28 mouse cellular contexts compared by ENCODE assay signal in genomic region chr14:104423688-104424470, GRCm38 (mm10). TPM values are rescaled to one million over a fixed set of nuclear protein-coding genes. Genes with fewer than 3 reads are reported as not detected.
DNase-seq lines count a peak whose midpoint lies in the region; ATAC-seq and TF ChIP-seq lines count a peak whose summit lies in the region.
"Had no signal": no experiment of that assay in that cellular context is flagged by ENCODE, and none has a peak within 500 bp of the region (broad histone marks: within the 10 kb centered on the region; RNA-seq: fewer than 3 reads in every experiment).

No protein-coding gene starts in this region.

- DNase-seq in forebrain, postnatal 0 days: peak; percentile 3
- peak; percentile 57 for DNase-seq in midbrain, embryonic 14.5 days
- no peak for DNase-seq in midbrain, embryonic 10.5 days (ENCODE audit: low spot score)
- DNase-seq in hindbrain, embryonic 14.5 days (ENCODE audit: low spot score): peak; percentile 54
- peak; percentile 33 for DNase-seq in midbrain, postnatal 0 days (ENCODE audit: low spot score)
- DNase-seq in right cerebral cortex, postnatal 36 days (ENCODE audit: low spot score in 2 of 2): no peak
- DNase-seq: adrenal gland, postnatal 25 days; cerebellum, adult 11 months; cerebellum, postnatal 36 days; embryo, embryonic 11 days; gastrocnemius, postnatal 25 days; heart, adult 18-20 months; heart, postnatal 10 days; kidney, adult 11 months; kidney, postnatal 36 days; liver, embryonic 13.5 days; lung, adult 2 months; lung, postnatal 14 days; right cerebral cortex, postnatal 14 days had no signal

- no peaks in the 10 kb centered on the region for H3K36me3 ChIP-seq in forebrain, postnatal 0 days (ENCODE audit: insufficient read depth)
- no peaks in the 10 kb centered on the region for H3K36me3 ChIP-seq in forebrain, embryonic 16.5 days (ENCODE audit: control insufficient read depth, insufficient read depth)
- H3K36me3 ChIP-seq in midbrain, embryonic 14.5 days (ENCODE audit: control insufficient read depth, insufficient read depth, low read length): no peaks in the 10 kb centered on the region
- H3K36me3 ChIP-seq in midbrain, embryonic 10.5 days: no peaks in the 10 kb centered on the region
- no peaks in the 10 kb centered on the region for H3K36me3 ChIP-seq in hindbrain, embryonic 14.5 days (replicated peaks; ENCODE audit: control insufficient read depth, insufficient read depth)
- H3K36me3 ChIP-seq in midbrain, postnatal 0 days (ENCODE audit: insufficient read depth, low read length): no peaks in the 10 kb centered on the region
- H3K36me3 ChIP-seq: embryonic facial prominence, embryonic 13.5 days; heart, embryonic 12.5 days; kidney, embryonic 15.5 days; liver, embryonic 13.5 days; neural tube, embryonic 13.5 days had no signal

- no peak overlapping the region for H3K27ac ChIP-seq in forebrain, postnatal 0 days (ENCODE audit: low read depth, low read length)
- H3K27ac ChIP-seq in forebrain, embryonic 16.5 days (ENCODE audit: low read length): no peak overlapping the region
- H3K27ac ChIP-seq in midbrain, embryonic 14.5 days (replicated peaks; ENCODE audit: low read depth, low read length): no peak overlapping the region; the same call in 1 of the 2 replicates
- no peak overlapping the region for H3K27ac ChIP-seq in midbrain, embryonic 10.5 days (replicated peaks)
- no peak overlapping the region for H3K27ac ChIP-seq in hindbrain, embryonic 14.5 days
- H3K27ac ChIP-seq in midbrain, postnatal 0 days (ENCODE audit: low read depth, low read length): no peak overlapping the region
- H3K27ac ChIP-seq: embryonic facial prominence, embryonic 13.5 days; forebrain, embryonic 13.5 days; kidney, embryonic 15.5 days; liver, embryonic 13.5 days; neural tube, embryonic 13.5 days had no signal

- H3K4me3 ChIP-seq in forebrain, postnatal 0 days (ENCODE audit: low read depth, low read length): no peak overlapping the region
- H3K4me3 ChIP-seq in forebrain, embryonic 16.5 days (replicated peaks; ENCODE audit: low read length): no peak overlapping the region
- no peak overlapping the region for H3K4me3 ChIP-seq in midbrain, embryonic 14.5 days (replicated peaks; ENCODE audit: low read depth, low read length)
- no peak overlapping the region for H3K4me3 ChIP-seq in midbrain, embryonic 10.5 days
- no peak overlapping the region for H3K4me3 ChIP-seq in hindbrain, embryonic 14.5 days (replicated peaks; ENCODE audit: low read length)
- H3K4me3 ChIP-seq in midbrain, postnatal 0 days (ENCODE audit: low read depth, low read length): no peak overlapping the region
- H3K4me3 ChIP-seq: embryonic facial prominence, embryonic 13.5 days; erythroblast, embryonic 14.5 days; forebrain, embryonic 13.5 days; heart, embryonic 12.5 days; kidney, embryonic 15.5 days; liver, embryonic 13.5 days; neural tube, embryonic 13.5 days had no signal

- TF ChIP-seq CTCF in forebrain, postnatal 0 days (IDR thresholded peaks at IDR 0.05; ENCODE audit: low read depth): no peak
- TF ChIP-seq CTCF in midbrain, postnatal 0 days (IDR thresholded peaks at IDR 0.05): no peak

- H3K4me1 ChIP-seq in forebrain, postnatal 0 days (ENCODE audit: insufficient read depth): no peaks in the 10 kb centered on the region
- H3K4me1 ChIP-seq in forebrain, embryonic 16.5 days (replicated peaks; ENCODE audit: control insufficient read depth, insufficient read depth, low read length): peaks cover 2% of the 10 kb centered on the region; the same call in 1 of the 2 replicates
- H3K4me1 ChIP-seq in midbrain, embryonic 14.5 days (ENCODE audit: control insufficient read depth, insufficient read depth, low read length): peaks cover 10% of the 10 kb centered on the region; the same call in 1 of the 2 replicates
- no peaks in the 10 kb centered on the region for H3K4me1 ChIP-seq in midbrain, embryonic 10.5 days
- peaks cover 11% of the 10 kb centered on the region for H3K4me1 ChIP-seq in hindbrain, embryonic 14.5 days (replicated peaks; ENCODE audit: control insufficient read depth, insufficient read depth, low read length)
- no peaks in the 10 kb centered on the region for H3K4me1 ChIP-seq in midbrain, postnatal 0 days (ENCODE audit: insufficient read depth, low read length)
- H3K4me1 ChIP-seq: embryonic facial prominence, embryonic 13.5 days; heart, embryonic 12.5 days; kidney, embryonic 15.5 days; liver, embryonic 13.5 days had no signal

- ATAC-seq in forebrain, postnatal 0 days: no peak
- no peak for ATAC-seq in forebrain, embryonic 16.5 days
- ATAC-seq in midbrain, embryonic 14.5 days (ENCODE audit: low FRiP score, low TSS enrichment): no peak
- ATAC-seq in hindbrain, embryonic 14.5 days (ENCODE audit: low FRiP score): no peak
- no peak for ATAC-seq in midbrain, postnatal 0 days (ENCODE audit: low FRiP score)
- ATAC-seq: forebrain, embryonic 13.5 days had no signal

- H3K9ac ChIP-seq in forebrain, postnatal 0 days: no peak overlapping the region
- H3K9ac ChIP-seq in forebrain, embryonic 16.5 days (replicated peaks; ENCODE audit: low read depth, low read length): no peak overlapping the region
- H3K9ac ChIP-seq in midbrain, embryonic 14.5 days (replicated peaks; ENCODE audit: low read length): no peak overlapping the region
- H3K9ac ChIP-seq in hindbrain, embryonic 14.5 days: no peak overlapping the region
- H3K9ac ChIP-seq in midbrain, postnatal 0 days (replicated peaks; ENCODE audit: low read length, poor library complexity, severe bottlenecking): no peak overlapping the region
- H3K9ac ChIP-seq: embryonic facial prominence, embryonic 13.5 days; forebrain, embryonic 13.5 days; heart, embryonic 12.5 days; kidney, embryonic 15.5 days; liver, embryonic 13.5 days; neural tube, embryonic 13.5 days had no signal

- 38% methylated on average over 14 of the region's 14 CpGs for WGBS in forebrain, postnatal 0 days
- WGBS in forebrain, embryonic 16.5 days: 34% methylated on average over 14 of the region's 14 CpGs
- 46% methylated on average over 14 of the region's 14 CpGs for WGBS in midbrain, embryonic 14.5 days
- 79% methylated on average over 14 of the region's 14 CpGs for WGBS in midbrain, embryonic 10.5 days
- WGBS in hindbrain, embryonic 14.5 days: 36% methylated on average over 14 of the region's 14 CpGs
- 42% methylated on average over 14 of the region's 14 CpGs for WGBS in midbrain, postnatal 0 days

- no peaks in the 10 kb centered on the region for H3K27me3 ChIP-seq in forebrain, postnatal 0 days (ENCODE audit: insufficient read depth, low read length)
- H3K27me3 ChIP-seq in forebrain, embryonic 16.5 days (replicated peaks; ENCODE audit: control insufficient read depth, insufficient read depth, low read length): no peaks in the 10 kb centered on the region
- no peaks in the 10 kb centered on the region for H3K27me3 ChIP-seq in midbrain, embryonic 14.5 days (ENCODE audit: control insufficient read depth, insufficient read depth, low read length)
- H3K27me3 ChIP-seq in midbrain, embryonic 10.5 days (ENCODE audit: low read depth, poor library complexity, severe bottlenecking): no peaks in the 10 kb centered on the region
- no peaks in the 10 kb centered on the region for H3K27me3 ChIP-seq in hindbrain, embryonic 14.5 days (ENCODE audit: control insufficient read depth, insufficient read depth, low read length)
- H3K27me3 ChIP-seq in midbrain, postnatal 0 days (ENCODE audit: insufficient read depth, low read length): no peaks in the 10 kb centered on the region
- H3K27me3 ChIP-seq: embryonic facial prominence, embryonic 13.5 days; heart, embryonic 12.5 days; kidney, embryonic 15.5 days; liver, embryonic 13.5 days had no signal

- no peak overlapping the region for H3K4me2 ChIP-seq in forebrain, postnatal 0 days (ENCODE audit: low read depth)
- H3K4me2 ChIP-seq in forebrain, embryonic 16.5 days (ENCODE audit: low read length): no peak overlapping the region
- no peak overlapping the region for H3K4me2 ChIP-seq in midbrain, embryonic 14.5 days (ENCODE audit: low read length)
- no peak overlapping the region for H3K4me2 ChIP-seq in hindbrain, embryonic 14.5 days (replicated peaks)
- no peak overlapping the region for H3K4me2 ChIP-seq in midbrain, postnatal 0 days (ENCODE audit: low read depth, low read length, poor library complexity, severe bottlenecking)
- H3K4me2 ChIP-seq: embryonic facial prominence, embryonic 13.5 days; forebrain, embryonic 13.5 days; heart, embryonic 12.5 days; kidney, embryonic 15.5 days; liver, embryonic 13.5 days; neural tube, embryonic 13.5 days had no signal

- no peaks in the 10 kb centered on the region for H3K9me3 ChIP-seq in forebrain, postnatal 0 days (ENCODE audit: low read length)
- H3K9me3 ChIP-seq in forebrain, embryonic 16.5 days (ENCODE audit: control insufficient read depth, low read length): no peaks in the 10 kb centered on the region
- H3K9me3 ChIP-seq in midbrain, embryonic 14.5 days (ENCODE audit: control insufficient read depth, low read length): no peaks in the 10 kb centered on the region
- no peaks in the 10 kb centered on the region for H3K9me3 ChIP-seq in midbrain, embryonic 10.5 days (replicated peaks)
- no peaks in the 10 kb centered on the region for H3K9me3 ChIP-seq in hindbrain, embryonic 14.5 days (ENCODE audit: control insufficient read depth, low read length)
- no peaks in the 10 kb centered on the region for H3K9me3 ChIP-seq in midbrain, postnatal 0 days (ENCODE audit: low read length)
- H3K9me3 ChIP-seq: embryonic facial prominence, embryonic 13.5 days; forebrain, embryonic 13.5 days; heart, embryonic 12.5 days; kidney, embryonic 15.5 days; liver, embryonic 13.5 days; neural tube, embryonic 13.5 days had no signal

RNA-seq across cellular contexts. Expression of gene Pou4f1, which starts 43.9 kb away (rescaled TPM):
- 0.77 and 2.9 TPM in 2 replicates for total RNA-seq in forebrain, postnatal 0 days (2014; rRNA removed)
- polyA plus RNA-seq in forebrain, postnatal 0 days (2015; fragmentation: Nextera tagmentation; extraction: Ambion mirVana): 1.7 and 6.3 TPM in 2 replicates
- polyA plus RNA-seq in forebrain, embryonic 16.5 days (2015; fragmentation: Nextera tagmentation; extraction: Ambion mirVana): 1.1 and 1.8 TPM in 2 replicates
- 60.4 and 103 TPM in 2 replicates for polyA plus RNA-seq in midbrain, embryonic 14.5 days (2014; fragmentation: Nextera tagmentation; extraction: Ambion mirVana)
- polyA plus RNA-seq in midbrain, embryonic 10.5 days (2016; fragmentation: Nextera tagmentation; extraction: Ambion mirVana): 24.5 and 24.9 TPM in 2 replicates
- polyA plus RNA-seq in hindbrain, embryonic 14.5 days (2014; fragmentation: Nextera tagmentation; extraction: Ambion mirVana): 44.9 and 49.5 TPM in 2 replicates
- 17.3 and 17.6 TPM in 2 replicates for total RNA-seq in midbrain, postnatal 0 days (2014; rRNA removed)
- polyA plus RNA-seq in midbrain, postnatal 0 days (2015; fragmentation: Nextera tagmentation; extraction: Ambion mirVana): 40.8 and 43.1 TPM in 2 replicates
- total RNA-seq: left cerebral cortex, adult 18-20 months; megakaryocyte, adult 5-6 weeks had no signal
- polyA plus RNA-seq: erythroblast, embryonic 14.5 days; heart, embryonic 12.5 days had no signal

Comparison
In these comparisons a context has a peak if more than half of its experiments do, and no peak if none do; other contexts are left out.
1. DNase-seq: peak in forebrain, postnatal 0 days (single experiment), midbrain, embryonic 14.5 days (single experiment), hindbrain, embryonic 14.5 days (single experiment) and midbrain, postnatal 0 days (single experiment); none in midbrain, embryonic 10.5 days (single experiment) and right cerebral cortex, postnatal 36 days (0 of 2).